Mouse (Mus musculus): ENCODE data around the gene Fmn2.

- no peak for TF ChIP-seq CEBPB (IDR thresholded peaks at IDR 0.05; ENCODE audit: low read depth)
- TF ChIP-seq MYOG (IDR thresholded peaks at IDR 0.05; ENCODE audit: control insufficient read depth, extremely low read depth, insufficient read length), result no peak
- no peak for TF ChIP-seq USF1 (IDR thresholded peaks at IDR 0.05; ENCODE audit: low read depth)
- TF ChIP-seq CTCF (IDR thresholded peaks at IDR 0.05; ENCODE audit: control insufficient read depth, insufficient read depth, insufficient read length), result no peak
- TF ChIP-seq MAX (IDR thresholded peaks at IDR 0.05), result no peak
Measured at GRCm38 (mm10) chr1:174738958-174739357, 237.3 kb downstream of the Fmn2 start.
